In genomic region chr1:168472545-168473254, GRCm38 (mm10) we compare ENCODE assay signal across 17 mouse cellular contexts. TPM values are rescaled to one million over a fixed set of nuclear protein-coding genes. Genes with fewer than 3 reads are reported as not detected.
DNase-seq lines count a peak whose midpoint lies in the region; ATAC-seq and TF ChIP-seq lines count a peak whose summit lies in the region.
"Had no signal": no experiment of that assay in that cellular context is flagged by ENCODE, and none has a peak within 500 bp of the region (broad histone marks: within the 10 kb centered on the region; RNA-seq: fewer than 3 reads in every experiment).

No protein-coding gene starts in this region.

- ATAC-seq in heart, embryonic 12.5 days (ENCODE audit: insufficient number of reproducible peaks, low FRiP score): no peak
- no peak for ATAC-seq in lung, postnatal 0 days
- no peak for ATAC-seq in forebrain, embryonic 15.5 days (replicated peaks)

- H3K9me3 ChIP-seq in heart, embryonic 12.5 days (replicated peaks): no peaks in the 10 kb centered on the region
- H3K9me3 ChIP-seq in lung, postnatal 0 days (ENCODE audit: low read length): no peaks in the 10 kb centered on the region
- no peaks in the 10 kb centered on the region for H3K9me3 ChIP-seq in forebrain, embryonic 15.5 days
- H3K9me3 ChIP-seq: heart, embryonic 10.5 days; kidney, embryonic 15.5 days; liver, embryonic 13.5 days; megakaryocyte, embryonic 14.5 days had no signal

- no peak for TF ChIP-seq CTCF in lung, postnatal 0 days (IDR thresholded peaks at IDR 0.05)

- peak; percentile 54 for DNase-seq in heart, adult 11 months
- DNase-seq in lung, postnatal 0 days (ENCODE audit: low spot score): peak; percentile 54
- no peak for DNase-seq in lung, postnatal 36 days
- peak; percentile 28 for DNase-seq in adipocyte (ENCODE audit: low spot score)
- DNase-seq in frontal cortex, postnatal 36 days (ENCODE audit: low spot score in 2 of 2): no peak
- DNase-seq: B cell, adult 2 months; cerebellum, adult 9-11 months; gastrocnemius, postnatal 36 days; layer of hippocampus, postnatal 36 days; liver, embryonic 13.5 days; right cerebral cortex, postnatal 4 days; thymus, adult 18-20 months had no signal

- 75% methylated on average over 6 of the region's 6 CpGs for WGBS in heart, embryonic 12.5 days
- 52% methylated on average over 6 of the region's 6 CpGs for WGBS in lung, postnatal 0 days
- 48% methylated on average over 6 of the region's 6 CpGs for WGBS in forebrain, embryonic 15.5 days

- H3K36me3 ChIP-seq in heart, embryonic 12.5 days: no peaks in the 10 kb centered on the region
- no peaks in the 10 kb centered on the region for H3K36me3 ChIP-seq in lung, postnatal 0 days (ENCODE audit: insufficient read depth, low read length)
- no peaks in the 10 kb centered on the region for H3K36me3 ChIP-seq in forebrain, embryonic 15.5 days
- H3K36me3 ChIP-seq: heart, embryonic 10.5 days; kidney, embryonic 15.5 days; liver, embryonic 13.5 days had no signal

- no peak for TF ChIP-seq EP300 in lung, postnatal 0 days (IDR thresholded peaks at IDR 0.05)

- peaks cover 31% of the 10 kb centered on the region for H3K4me1 ChIP-seq in heart, embryonic 12.5 days (replicated peaks)
- peaks cover 2% of the 10 kb centered on the region; the same call in 1 of the 2 replicates for H3K4me1 ChIP-seq in lung, postnatal 0 days (ENCODE audit: insufficient read depth, low read depth, low read length)
- H3K4me1 ChIP-seq in forebrain, embryonic 15.5 days: peaks cover 34% of the 10 kb centered on the region
- H3K4me1 ChIP-seq: liver, embryonic 13.5 days; megakaryocyte, embryonic 14.5 days had no signal

- H3K27ac ChIP-seq in heart, embryonic 12.5 days (ENCODE audit: poor library complexity, severe bottlenecking): no peak overlapping the region
- H3K27ac ChIP-seq in lung, postnatal 0 days (ENCODE audit: low read length): no peak overlapping the region
- peak overlapping the region; percentile 43; the same call in 1 of the 2 replicates for H3K27ac ChIP-seq in forebrain, embryonic 15.5 days (replicated peaks)
- H3K27ac ChIP-seq: kidney, embryonic 15.5 days; liver, embryonic 13.5 days had no signal

- H3K4me2 ChIP-seq in heart, embryonic 12.5 days: no peak overlapping the region
- H3K4me2 ChIP-seq in lung, postnatal 0 days (replicated peaks; ENCODE audit: low read depth, low read length): no peak overlapping the region
- H3K4me2 ChIP-seq in forebrain, embryonic 15.5 days (replicated peaks): no peak overlapping the region; the same call in 1 of the 2 replicates
- H3K4me2 ChIP-seq: kidney, embryonic 15.5 days; liver, embryonic 13.5 days had no signal

- H3K9ac ChIP-seq in heart, embryonic 12.5 days: no peak overlapping the region
- no peak overlapping the region for H3K9ac ChIP-seq in lung, postnatal 0 days (replicated peaks; ENCODE audit: low read depth)
- H3K9ac ChIP-seq in forebrain, embryonic 15.5 days (replicated peaks): no peak overlapping the region
- H3K9ac ChIP-seq: kidney, embryonic 15.5 days; liver, embryonic 13.5 days had no signal

- no peaks in the 10 kb centered on the region for H3K27me3 ChIP-seq in heart, embryonic 12.5 days (replicated peaks)
- H3K27me3 ChIP-seq in lung, postnatal 0 days (replicated peaks; ENCODE audit: insufficient read depth, low read length): no peaks in the 10 kb centered on the region
- H3K27me3 ChIP-seq in forebrain, embryonic 15.5 days: no peaks in the 10 kb centered on the region
- H3K27me3 ChIP-seq: kidney, embryonic 15.5 days; liver, embryonic 13.5 days had no signal

- H3K4me3 ChIP-seq in heart, embryonic 12.5 days: no peak overlapping the region
- H3K4me3 ChIP-seq in lung, postnatal 0 days (ENCODE audit: low read depth, low read length): no peak overlapping the region
- H3K4me3 ChIP-seq in forebrain, embryonic 15.5 days: no peak overlapping the region
- H3K4me3 ChIP-seq: heart, embryonic 10.5 days; kidney, embryonic 15.5 days; liver, embryonic 13.5 days; megakaryocyte, embryonic 14.5 days had no signal

RNA-seq across cellular contexts. Expression of gene Pbx1, which starts 40.6 kb away (rescaled TPM):
- 26.2 and 26.3 TPM in 2 replicates for polyA plus RNA-seq in heart, embryonic 12.5 days (2016; fragmentation: Nextera tagmentation; extraction: Ambion mirVana)
- 23.9 and 32.5 TPM in 2 replicates for polyA plus RNA-seq in lung, postnatal 0 days (2015; fragmentation: Nextera tagmentation; extraction: Ambion mirVana)
- 87.4 and 90.5 TPM in 2 replicates for polyA plus RNA-seq in forebrain, embryonic 15.5 days (2015; fragmentation: Nextera tagmentation; extraction: Ambion mirVana)

Comparison
In these comparisons a context has a peak if more than half of its experiments do, and no peak if none do; other contexts are left out.
1. DNase-seq: peak in heart, adult 11 months (single experiment), lung, postnatal 0 days (single experiment) and adipocyte (single experiment); none in lung, postnatal 36 days (single experiment) and frontal cortex, postnatal 36 days (0 of 2).